Mouse (Mus musculus) C2C12 (cell line): ENCODE results near the gene Swi5. TPM values are rescaled to one million over a fixed set of nuclear protein-coding genes. Genes with fewer than 3 reads are reported as not detected.

Experiments
- H3K27me3 ChIP-seq: one replicate; pipeline ENCODE4 v1.6.1; 2011; ENCODE audit not compliant: control insufficient read depth, insufficient read depth, insufficient read length
- H3K36me3 ChIP-seq: one replicate; pipeline ENCODE4 v1.6.1; 2011; ENCODE audit not compliant: control insufficient read depth, insufficient read depth
- H3K4me3 ChIP-seq: one replicate; pipeline ENCODE4 v1.5.1; 2011; ENCODE audit warnings: mild to moderate bottlenecking, control low read depth; ENCODE audit not compliant: poor library complexity, insufficient read depth, severe bottlenecking
- H3K79me2 ChIP-seq: one replicate; pipeline ENCODE4 v1.6.1; 2011; ENCODE audit not compliant: control insufficient read depth, insufficient read depth
- H3K79me3 ChIP-seq: one replicate; pipeline ENCODE4 v1.6.1; 2011; ENCODE audit warnings: low read depth, control low read depth
- H3ac ChIP-seq: one replicate; pipeline ENCODE3; 2011; ENCODE audit warnings: low read depth; ENCODE audit not compliant: control insufficient read depth, insufficient read length
- CEBPB ChIP-seq: IDR thresholded peaks from one replicate; pipeline ENCODE4 v1.6.1; 2011; ENCODE audit warnings: low read depth, mild to moderate bottlenecking, control low read depth, moderate library complexity
- CTCF ChIP-seq: IDR thresholded peaks from one replicate; pipeline ENCODE4 v1.5.1; 2011; ENCODE audit not compliant: control insufficient read depth, insufficient read depth, insufficient read length
- FOSL1 ChIP-seq: IDR thresholded peaks from one replicate; pipeline ENCODE4 v1.8.0; 2011; ENCODE audit warnings: mild to moderate bottlenecking, low read length; ENCODE audit not compliant: poor library complexity, insufficient read depth, severe bottlenecking
- MAX ChIP-seq: IDR thresholded peaks from one replicate; pipeline ENCODE4 v1.6.1; 2011; ENCODE audit warnings: mild to moderate bottlenecking, control low read depth
- MYOD1 ChIP-seq: IDR thresholded peaks from one replicate; pipeline ENCODE4 v1.6.1; 2011; ENCODE audit warnings: low read depth; ENCODE audit not compliant: control insufficient read depth, insufficient read length
- MYOG ChIP-seq: IDR thresholded peaks from one replicate; pipeline ENCODE4 v1.6.1; 2011; ENCODE audit not compliant: control insufficient read depth, insufficient read length; ENCODE audit errors: extremely low read depth
- USF1 ChIP-seq: IDR thresholded peaks from one replicate; pipeline ENCODE4 v1.6.1; 2011; ENCODE audit warnings: low read depth, mild to moderate bottlenecking, control low read depth, moderate library complexity
- polyA plus RNA-seq: library from polyadenylated mRNA; unstranded; fragments of >200 nt; fragmentation: generic; extraction: Trizol; gene quantifications from one replicate; pipeline ENCODE4 v1.2.1, GENCODE M21; 2012; ENCODE audit warnings: missing spikeins

Swi5 gene
- polyA plus RNA-seq, 1 experiment: 387 TPM

- no peak overlapping the region for H3K4me3 ChIP-seq
- H3K36me3 ChIP-seq: peaks cover 56% of the 10 kb centered on the region
- no peaks in the 10 kb centered on the region for H3K79me3 ChIP-seq
- no peaks in the 10 kb centered on the region for H3K79me2 ChIP-seq
- no peaks in the 10 kb centered on the region for H3K27me3 ChIP-seq
- no peak for TF ChIP-seq MYOD1
- no peak for TF ChIP-seq USF1
- no peak for TF ChIP-seq CEBPB
- no peak for TF ChIP-seq CTCF
- TF ChIP-seq MAX: no peak
- no peak for TF ChIP-seq MYOG
- no peak for TF ChIP-seq FOSL1
- no peak overlapping the region for H3ac ChIP-seq
Measured at GRCm38 (mm10) chr2:32251791-32252527, 35.9 kb downstream of the Swi5 start.

GRCm38 (mm10) chr2:32248377-32249361 is 39.2 kb downstream of the Swi5 start:
- Histone ChIP-seq H3ac (no peak overlapping the region), H3K79me3 (no peaks in the 10 kb centered on the region), H3K27me3 (no peaks in the 10 kb centered on the region), H3K4me3 (no peak overlapping the region), H3K79me2 (no peaks in the 10 kb centered on the region), H3K36me3 (peaks cover 54% of the 10 kb centered on the region)
- no peak for TF ChIP-seq USF1
- no peak for TF ChIP-seq MYOD1
- no peak for TF ChIP-seq FOSL1
- no peak for TF ChIP-seq CTCF
- TF ChIP-seq CEBPB: no peak
- TF ChIP-seq MYOG: no peak
- no peak for TF ChIP-seq MAX

GRCm38 (mm10) chr2:32246741-32247140 is 41.1 kb downstream of the Swi5 start:
- Histone ChIP-seq H3K79me3 (no peaks in the 10 kb centered on the region), H3K79me2 (no peaks in the 10 kb centered on the region), H3K27me3 (no peaks in the 10 kb centered on the region), H3K4me3 (no peak overlapping the region), H3ac (no peak overlapping the region), H3K36me3 (peaks cover 40% of the 10 kb centered on the region)
- TF ChIP-seq MYOD1 (no peak), CEBPB (no peak), MAX (no peak), FOSL1 (no peak), USF1 (no peak), CTCF (no peak), MYOG (no peak)

GRCm38 (mm10) chr2:32242986-32243385 is 44.9 kb downstream of the Swi5 start:
- Histone ChIP-seq H3ac (no peak overlapping the region), H3K4me3 (no peak overlapping the region), H3K36me3 (peaks cover 32% of the 10 kb centered on the region), H3K27me3 (no peaks in the 10 kb centered on the region), H3K79me3 (no peaks in the 10 kb centered on the region), H3K79me2 (no peaks in the 10 kb centered on the region)
- TF ChIP-seq CEBPB: no peak
- TF ChIP-seq USF1: no peak
- TF ChIP-seq CTCF: no peak
- no peak for TF ChIP-seq FOSL1
- no peak for TF ChIP-seq MAX
- TF ChIP-seq MYOG: no peak
- no peak for TF ChIP-seq MYOD1

GRCm38 (mm10) chr2:32240591-32240990 is 47.3 kb downstream of the Swi5 start:
- no peaks in the 10 kb centered on the region for H3K79me3 ChIP-seq
- no peaks in the 10 kb centered on the region for H3K27me3 ChIP-seq
- TF ChIP-seq FOSL1: no peak
- H3K79me2 ChIP-seq: peaks cover 3% of the 10 kb centered on the region
- H3ac ChIP-seq: no peak overlapping the region
- peaks cover 19% of the 10 kb centered on the region for H3K36me3 ChIP-seq
- H3K4me3 ChIP-seq: no peak overlapping the region
